Mouse (Mus musculus): ENCODE results near the gene Phf6.
"Not testable (repeated sequence)": the region's sequence is repeated elsewhere in the genome, so short reads cannot be mapped to it uniquely, and the experiment has no call there.

Gene Phf6

DNA sequence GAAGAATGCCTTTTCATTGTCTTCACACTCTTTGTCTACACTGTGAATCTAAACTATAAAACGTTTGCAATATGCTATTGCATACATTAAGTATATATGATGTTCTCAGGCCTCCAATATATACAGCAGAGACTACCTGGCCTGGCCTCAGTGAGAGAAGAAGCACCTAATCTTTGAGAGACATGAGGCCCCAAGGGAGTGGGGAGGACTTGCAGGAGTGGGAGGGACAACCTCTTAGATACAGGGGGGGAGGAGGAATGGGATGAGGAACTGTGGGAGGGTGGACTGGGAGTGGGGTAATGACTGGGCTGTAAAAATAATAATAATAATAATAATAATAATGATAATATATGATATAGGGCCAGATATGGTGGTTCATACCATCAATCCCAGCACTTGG is 66.5 kb downstream of the Phf6 start:
- no peak for DNase-seq (ENCODE audit: low spot score)

DNA sequence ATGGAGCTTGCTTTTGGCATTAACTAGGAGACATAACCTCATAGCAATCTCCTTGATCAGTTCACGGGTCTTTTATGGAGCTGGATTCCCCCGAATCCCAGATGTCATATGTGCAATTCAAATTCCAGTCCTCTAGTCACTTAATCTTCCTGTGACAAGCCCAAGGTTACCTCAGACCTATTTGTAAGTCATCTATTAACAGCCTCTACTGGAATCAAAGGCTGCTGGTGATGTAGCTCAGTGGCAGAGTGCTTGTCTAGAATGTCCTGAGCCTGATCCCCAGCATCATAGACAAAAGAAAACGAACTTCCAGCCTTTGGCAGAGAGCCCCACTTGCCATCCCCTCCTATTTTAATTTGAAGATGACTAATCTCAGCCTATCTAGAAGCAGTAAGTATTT is 69.3 kb downstream of the Phf6 start:
- no peak for DNase-seq (ENCODE audit: low spot score)

DNA sequence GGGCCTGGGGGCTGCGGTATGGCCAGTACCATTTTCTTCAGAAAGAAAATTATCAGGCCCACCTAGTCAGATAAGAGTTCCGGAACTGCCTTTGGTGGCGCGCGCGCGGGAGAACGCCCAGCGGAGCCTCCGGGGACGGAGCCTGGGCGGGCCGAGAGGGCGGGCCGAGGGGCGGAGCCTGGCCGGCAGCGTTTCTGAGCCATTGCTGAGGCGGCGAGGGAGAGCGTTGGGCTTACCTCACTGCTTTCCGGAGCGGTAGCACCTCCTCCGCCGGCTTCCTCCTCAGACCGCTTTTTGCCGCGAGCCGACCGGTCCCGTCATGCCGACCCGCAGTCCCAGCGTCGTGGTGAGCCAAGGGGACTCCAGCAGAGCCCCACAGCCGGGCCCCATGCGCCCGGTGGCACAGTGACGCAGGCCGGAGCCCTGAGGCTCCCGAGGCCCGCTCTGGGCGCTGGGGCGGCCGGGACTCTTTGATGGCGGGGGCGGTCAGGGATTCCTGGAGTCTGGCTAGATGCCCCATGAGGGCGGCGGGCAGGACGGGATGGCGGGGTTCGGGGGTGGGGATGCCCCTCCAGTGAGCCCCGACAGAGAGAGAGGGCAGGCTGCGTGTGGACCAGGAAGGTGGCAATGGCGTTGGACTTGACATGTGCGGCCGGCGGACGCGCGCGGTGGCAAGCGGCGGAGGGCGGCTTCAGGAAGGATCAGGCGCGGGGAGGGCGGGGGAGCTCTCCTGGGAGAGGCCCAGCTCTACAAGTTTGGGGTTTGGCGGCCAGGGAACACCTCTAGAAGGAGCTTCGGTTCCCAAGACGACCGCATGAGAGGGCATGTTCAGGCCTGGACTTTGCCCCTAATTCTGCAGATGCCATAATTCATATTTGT is 76.1 kb downstream of the Phf6 start, which contains the start of gene Hprt:
Gene Hprt (plus strand): TSS at position 233 of the 879 bp plus-strand sequence.
- DNase-seq (ENCODE audit: low spot score): peak; percentile 89

DNA sequence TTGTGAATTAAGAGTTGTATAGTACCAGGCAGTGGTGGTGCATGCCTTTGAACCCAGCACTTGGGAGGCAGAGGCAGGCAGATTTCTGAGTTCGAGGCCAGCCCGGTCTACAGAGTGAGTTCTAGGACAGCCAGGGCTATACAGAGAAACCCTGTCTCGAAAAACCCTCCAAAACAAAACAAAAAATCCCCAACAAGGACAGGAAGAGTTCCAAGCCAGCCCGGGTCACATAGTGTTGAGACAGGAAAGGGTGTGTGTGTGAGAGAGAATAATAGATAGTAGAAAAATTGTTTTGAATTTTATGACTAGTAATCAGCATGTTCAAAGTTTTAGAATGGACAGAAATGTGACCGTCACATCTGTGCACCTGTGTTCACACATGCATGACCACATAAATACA is 82.7 kb downstream of the Phf6 start:
- not testable (repeated sequence) for DNase-seq (ENCODE audit: low spot score)

DNA sequence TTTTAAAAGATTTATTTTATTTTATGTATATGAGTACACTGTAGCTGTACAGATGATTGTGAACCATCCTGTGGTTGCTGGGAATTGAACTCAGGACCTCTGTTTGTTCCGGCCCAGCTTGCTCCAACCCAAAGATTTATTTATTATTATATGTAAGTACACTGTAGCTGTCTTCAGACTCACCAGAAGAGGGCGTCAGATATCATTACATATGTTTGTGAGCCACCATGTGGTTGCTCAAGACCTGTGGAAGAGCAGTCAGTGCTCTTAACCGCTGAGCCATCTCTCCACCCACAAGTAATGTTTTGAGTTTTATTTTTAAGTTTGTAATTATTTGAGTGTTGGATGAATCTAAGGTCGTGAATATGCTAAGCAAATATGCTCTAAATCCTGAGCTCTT is 92.8 kb downstream of the Phf6 start:
- DNase-seq (ENCODE audit: low spot score): not testable (repeated sequence)

DNA sequence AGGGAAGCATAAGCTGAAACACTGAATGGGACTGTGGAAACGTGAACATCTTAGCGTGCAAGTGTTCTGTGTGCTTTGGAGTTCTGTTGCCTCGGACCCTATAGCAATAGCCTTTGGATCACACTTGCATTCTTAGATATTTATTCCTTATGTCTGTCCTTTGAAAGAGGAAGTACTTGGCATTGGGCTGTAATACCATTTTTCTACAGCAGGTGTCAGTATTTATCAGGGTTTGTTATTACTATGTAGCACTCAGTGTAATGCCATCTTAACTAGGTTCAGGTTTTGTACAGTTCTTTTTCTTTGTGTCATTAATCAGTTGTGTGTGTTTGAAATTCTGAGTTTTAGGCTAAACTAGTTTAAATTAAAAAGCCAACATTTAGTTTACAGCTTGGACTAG is 94.0 kb downstream of the Phf6 start:
- no peak for DNase-seq (ENCODE audit: low spot score)

Data from testis, postnatal 10 days (tissue).